Mouse (Mus musculus) hindbrain, embryonic 14.5 days (tissue): ENCODE data around the gene Reep6. TPM values are rescaled to one million over a fixed set of nuclear protein-coding genes. Genes with fewer than 3 reads are reported as not detected.

Source experiments
- ATAC-seq: fragments of 200-750 bp; cut with Nextera tagmentation; 2 replicates; pipeline ENCODE4 v1.8.0; 2017; ENCODE audit warnings: moderate number of reproducible peaks, mild to moderate bottlenecking, moderate TSS enrichment, moderate library complexity; ENCODE audit not compliant: low FRiP score
- DNase-seq: peaks from one replicate; pipeline ENCODE4 v3.0.0-alpha.2; 2015; ENCODE audit warnings: low spot score
- H3K27ac ChIP-seq: fragments of 300-500 bp; sonication (generic); 2 replicates; pipeline ENCODE4 v1.5.1; 2014; ENCODE audit warnings: mild to moderate bottlenecking, moderate library complexity
- H3K27me3 ChIP-seq: fragments of 300-500 bp; sonication (generic); 2 replicates; pipeline ENCODE4 v1.6.1; 2014; ENCODE audit warnings: mild to moderate bottlenecking, low read length, mixed read lengths; ENCODE audit not compliant: control insufficient read depth, insufficient read depth
- H3K36me3 ChIP-seq: fragments of 300-500 bp; sonication (generic); replicated peaks from 2 replicates; pipeline ENCODE4 v1.6.1; 2014; ENCODE audit not compliant: control insufficient read depth, insufficient read depth
- H3K4me1 ChIP-seq: fragments of 300-500 bp; sonication (generic); replicated peaks from 2 replicates; pipeline ENCODE4 v1.6.1; 2014; ENCODE audit warnings: antibody characterized with exemption, low read length, mixed read lengths; ENCODE audit not compliant: control insufficient read depth, insufficient read depth
- H3K4me2 ChIP-seq: fragments of 300-500 bp; sonication (generic); replicated peaks from 2 replicates; pipeline ENCODE4 v1.6.1; 2014; ENCODE audit warnings: mild to moderate bottlenecking, moderate library complexity
- H3K4me3 ChIP-seq: fragments of 300-500 bp; sonication (generic); replicated peaks from 2 replicates; pipeline ENCODE4 v1.5.1; 2014; ENCODE audit warnings: mild to moderate bottlenecking, low read length
- H3K9ac ChIP-seq: fragments of 300-500 bp; sonication (generic); 2 replicates; pipeline ENCODE4 v1.6.1; 2014
- H3K9me3 ChIP-seq: fragments of 300-500 bp; sonication (generic); 2 replicates; pipeline ENCODE4 v1.6.1; 2016; ENCODE audit warnings: low read length; ENCODE audit not compliant: control insufficient read depth
- WGBS: fragments of 180-500 bp; shearing (Covaris S2); extraction: QIAGEN DNeasy Blood & Tissue Kit; methylation state at CpG from one replicate; pipeline ENCODE4 v1.1.7; 2014; 5-methylcytosine and 5-hydroxymethylcytosine counted together
- polyA plus RNA-seq: library from polyadenylated mRNA; unstranded; fragments of >200 nt; fragmentation: Nextera tagmentation; extraction: Ambion mirVana; gene quantifications from 2 replicates; pipeline ENCODE4 v1.2.1, GENCODE M21; 2014

Reep6 gene
- 5.3 and 5.8 TPM in 2 replicates for polyA plus RNA-seq

DNA sequence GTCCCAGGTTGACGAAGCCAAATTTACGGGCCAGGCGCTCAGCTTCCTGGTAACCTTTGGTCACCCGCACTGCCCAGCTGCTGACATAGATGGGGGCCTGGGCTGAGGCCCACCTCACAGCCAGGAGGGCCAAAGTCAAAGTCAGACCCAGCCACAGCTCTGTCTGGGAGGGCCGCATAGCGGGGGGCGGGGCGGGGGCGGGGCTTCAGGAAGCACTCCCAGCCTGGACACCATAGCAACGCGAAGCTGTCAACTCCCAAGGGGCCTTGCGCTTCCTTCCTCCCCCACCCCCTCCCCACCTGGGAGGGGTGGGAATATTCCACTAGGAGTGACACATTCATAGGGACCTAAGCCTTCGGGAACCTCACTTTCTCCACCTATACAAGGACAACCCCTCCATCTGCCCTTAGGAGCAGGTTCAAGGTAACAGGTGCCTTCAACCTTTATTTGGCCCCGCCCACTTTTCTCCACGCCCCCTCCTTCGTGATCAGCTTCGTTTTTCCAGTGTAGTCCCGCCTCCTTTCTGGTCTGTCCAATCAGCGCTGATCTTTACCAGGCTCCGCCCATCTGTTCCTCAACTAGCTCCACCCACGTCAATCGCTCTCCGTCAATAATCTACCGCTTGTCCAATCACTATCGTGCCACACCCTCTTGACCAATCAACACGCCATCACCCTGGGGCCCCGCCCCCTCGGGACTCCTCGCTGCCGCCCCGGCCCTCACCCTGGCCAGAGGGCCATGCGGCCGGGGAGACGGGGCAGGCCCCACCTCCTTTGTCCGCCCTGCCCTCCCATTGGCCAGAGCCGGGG lies at the start of gene Reep6, which contains the start of gene Pcsk4:
Gene Reep6, plus strand, starts transcription at position 681 of the 809 bp plus-strand sequence.
Gene Pcsk4, minus strand, starts transcription at position 226 of the 809 bp plus-strand sequence.
- H3K27me3 ChIP-seq: 0 out of 2 replicates have a peak, but pooled peaks cover 6% of the 10 kb centered on the region
- H3K4me3 ChIP-seq: peak within 1 kb of the TSS; percentile 43
- ATAC-seq: peak; percentile 93
- no peak within 1 kb of the TSS for H3K27ac ChIP-seq
- peak; percentile 90 for DNase-seq
- no peaks in the 10 kb centered on the region for H3K36me3 ChIP-seq
- peak within 1 kb of the TSS; percentile 58 for H3K9ac ChIP-seq
- peak within 1 kb of the TSS; percentile 87 for H3K4me2 ChIP-seq
- H3K4me1 ChIP-seq: no peaks in the 10 kb centered on the region; the same call in 1 of the 2 replicates
- 4% methylated on average over 36 of the region's 36 CpGs for WGBS
- no peaks in the 10 kb centered on the region for H3K9me3 ChIP-seq

DNA sequence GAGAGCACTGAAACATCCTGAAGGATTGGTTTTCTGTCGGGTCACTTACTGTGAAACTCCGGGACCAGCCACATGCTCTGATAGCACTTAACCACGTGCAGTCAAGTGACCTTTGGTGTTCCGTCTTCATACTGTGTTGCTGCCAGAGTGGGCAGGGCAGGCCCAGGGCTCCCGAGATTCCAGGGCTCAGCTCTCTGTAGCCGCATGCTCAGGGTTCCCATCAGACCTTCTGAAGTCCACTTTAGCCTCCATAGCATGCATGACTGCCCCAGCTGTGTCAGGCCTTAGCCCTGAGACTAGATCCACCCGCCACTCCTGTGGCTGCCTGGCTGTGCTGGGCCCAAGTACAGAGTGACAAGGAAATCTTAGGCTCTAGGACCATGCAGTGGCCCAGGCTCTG lies 48.4 kb upstream of the Reep6 start:
- Histone ChIP-seq H3K9ac (no peak overlapping the region), H3K36me3 (peaks cover 96% of the 10 kb centered on the region), H3K27ac (0 out of 2 replicates have a peak overlapping the region, but pooled peaks have one; percentile 51), H3K9me3 (no peaks in the 10 kb centered on the region), H3K27me3 (no peaks in the 10 kb centered on the region), H3K4me2 (no peak overlapping the region), H3K4me1 (no peaks in the 10 kb centered on the region), H3K4me3 (no peak overlapping the region)
- whole genome bisulfite sequencing: 86% methylated on average over 7 of the region's 7 CpGs
- no peak for ATAC-seq
- DNase-seq: no peak

DNA sequence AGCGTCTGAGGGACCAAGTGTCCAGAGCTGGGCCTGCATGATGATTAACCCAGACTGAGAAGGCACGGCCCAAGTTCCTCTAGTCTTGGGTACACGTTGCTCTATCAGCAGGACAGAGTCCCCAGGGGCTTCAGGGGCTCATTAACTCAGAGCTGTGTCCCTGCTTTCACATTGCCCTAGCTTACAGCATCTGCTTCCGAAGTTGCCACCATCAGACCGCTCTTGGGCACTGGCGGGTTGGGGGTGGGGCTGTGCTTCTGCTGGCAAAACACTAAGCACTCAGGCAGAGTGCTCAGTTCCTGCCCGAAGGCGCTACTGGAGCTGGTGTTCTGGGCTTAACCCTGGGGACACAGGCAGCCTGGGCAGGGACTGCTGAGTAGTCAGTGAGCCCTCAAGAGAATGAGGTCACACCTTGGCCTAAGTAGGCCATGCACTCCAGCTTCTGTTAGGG lies 47.8 kb upstream of the Reep6 start:
- Histone ChIP-seq H3K9me3 (no peaks in the 10 kb centered on the region), H3K9ac (no peak overlapping the region), H3K4me1 (no peaks in the 10 kb centered on the region), H3K27me3 (no peaks in the 10 kb centered on the region), H3K36me3 (peaks cover 95% of the 10 kb centered on the region), H3K4me3 (no peak overlapping the region), H3K4me2 (no peak overlapping the region), H3K27ac (no peak overlapping the region; the same call in 1 of the 2 replicates)
- ATAC-seq: no peak
- WGBS: 48% methylated on average over 8 of the region's 8 CpGs
- DNase-seq: no peak

DNA sequence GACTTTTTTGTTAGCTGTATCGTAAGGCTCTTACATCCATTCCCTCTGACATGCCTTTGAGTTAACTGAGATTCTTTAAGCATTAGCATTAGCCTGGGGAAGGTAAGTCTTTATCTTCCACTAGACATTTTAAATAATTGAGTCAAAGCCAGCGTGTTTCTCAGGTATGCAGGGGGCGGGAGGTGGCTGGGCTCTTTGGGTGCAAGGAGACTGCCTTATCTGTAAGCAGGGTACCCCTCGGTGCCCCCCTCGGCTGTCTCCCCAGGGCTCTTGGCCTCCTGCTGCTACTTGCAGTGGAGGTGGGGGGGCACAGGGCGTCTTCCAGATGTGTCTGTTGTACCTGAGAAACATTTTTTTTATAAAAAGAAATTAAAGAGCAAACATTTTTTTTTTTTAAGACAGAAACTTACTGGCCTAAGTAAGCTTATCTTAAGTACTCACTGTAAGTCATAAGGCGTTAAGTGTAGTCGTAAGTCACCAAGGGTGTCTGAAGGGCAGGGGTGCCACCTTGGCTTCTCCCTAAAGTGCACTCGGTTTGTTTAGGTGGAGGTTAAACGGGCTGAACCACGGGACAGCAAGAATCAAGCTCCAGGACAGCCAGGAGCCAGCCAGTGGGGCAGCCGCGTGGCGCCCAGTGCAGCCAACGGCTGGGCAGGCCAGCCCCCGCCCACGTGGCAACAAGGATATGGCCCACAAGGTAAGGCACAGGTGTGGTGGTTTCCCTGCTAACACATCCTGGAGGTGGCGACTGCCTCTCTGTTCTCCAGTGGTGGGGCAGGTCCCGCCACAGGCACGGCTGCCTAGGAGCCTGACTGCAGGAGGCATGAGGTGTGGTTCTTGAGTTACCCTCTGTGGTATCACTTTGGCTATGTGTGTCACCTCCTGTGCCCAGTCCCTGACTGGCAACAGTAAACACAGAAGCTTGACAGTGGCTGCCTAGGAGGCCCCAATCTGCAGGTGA lies 47.0 kb upstream of the Reep6 start:
- Histone ChIP-seq H3K27me3 (no peaks in the 10 kb centered on the region), H3K4me3 (no peak overlapping the region), H3K27ac (no peak overlapping the region), H3K4me2 (no peak overlapping the region), H3K36me3 (peaks cover 95% of the 10 kb centered on the region), H3K9ac (no peak overlapping the region), H3K4me1 (no peaks in the 10 kb centered on the region), H3K9me3 (no peaks in the 10 kb centered on the region)
- ATAC-seq (no peak), DNase-seq (no peak)
- WGBS: 94% methylated on average over 20 of the region's 20 CpGs

- H3K27me3 ChIP-seq: no peaks in the 10 kb centered on the region
- no peak for DNase-seq
- H3K9ac ChIP-seq: no peak overlapping the region
- no peaks in the 10 kb centered on the region for H3K9me3 ChIP-seq
- H3K36me3 ChIP-seq: peaks cover 82% of the 10 kb centered on the region
- no peak for ATAC-seq
- H3K27ac ChIP-seq: no peak overlapping the region
- WGBS: 78% methylated on average over 15 of the region's 15 CpGs
- no peaks in the 10 kb centered on the region for H3K4me1 ChIP-seq
- H3K4me3 ChIP-seq: no peak overlapping the region
- no peak overlapping the region for H3K4me2 ChIP-seq
These were observed 44.3 kb upstream of the Reep6 start for GRCm38 (mm10) chr10:80285222-80286070.

DNA sequence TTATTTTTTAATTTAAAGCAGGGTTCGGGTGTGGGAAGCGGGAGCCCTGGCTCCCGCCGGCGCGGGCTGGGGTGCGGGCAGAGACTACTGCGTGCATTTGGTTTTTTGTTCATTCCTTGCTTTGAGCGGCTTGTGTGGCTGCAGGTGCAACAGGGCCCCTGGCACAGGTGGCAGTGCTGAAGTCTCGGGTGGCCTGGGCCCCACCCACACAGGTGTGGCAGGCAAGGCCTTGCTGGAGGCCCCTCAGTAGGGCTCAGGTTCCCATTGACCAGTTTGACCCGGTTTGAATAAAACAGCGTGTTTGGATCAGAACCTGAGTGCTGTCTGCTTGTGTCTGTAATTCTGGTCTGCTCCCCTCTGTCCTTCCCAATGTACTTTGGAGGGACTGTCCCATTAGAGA lies 41.7 kb upstream of the Reep6 start:
- 93% methylated on average over 12 of the region's 12 CpGs for WGBS
- no peak overlapping the region for H3K9ac ChIP-seq
- H3K36me3 ChIP-seq: peaks cover 57% of the 10 kb centered on the region
- H3K4me2 ChIP-seq: no peak overlapping the region
- ATAC-seq: no peak
- H3K4me1 ChIP-seq: peaks cover 7% of the 10 kb centered on the region
- no peak overlapping the region for H3K27ac ChIP-seq
- DNase-seq: no peak
- H3K27me3 ChIP-seq: no peaks in the 10 kb centered on the region
- no peak overlapping the region for H3K4me3 ChIP-seq
- H3K9me3 ChIP-seq: no peaks in the 10 kb centered on the region

DNA sequence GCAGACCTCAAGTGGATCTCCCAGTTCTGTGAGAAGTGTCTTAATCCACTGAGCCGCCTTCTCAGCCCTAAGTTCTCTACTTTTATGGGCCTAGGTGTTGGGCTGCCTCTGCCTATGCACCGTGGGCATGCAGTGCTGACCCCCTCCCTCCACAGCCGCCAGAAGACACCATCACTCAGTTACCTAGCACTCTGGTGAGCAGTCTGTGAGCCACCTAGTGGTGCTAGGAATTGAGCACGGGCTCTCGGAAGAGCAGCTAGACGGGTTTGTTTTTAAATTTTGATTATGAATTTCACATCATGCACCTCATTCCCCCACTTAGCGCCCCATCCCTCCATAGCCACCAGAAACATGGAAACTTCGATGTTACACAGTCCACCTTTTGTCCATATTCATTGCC lies 41.1 kb upstream of the Reep6 start:
- no peak for ATAC-seq
- Histone ChIP-seq H3K27me3 (no peaks in the 10 kb centered on the region), H3K36me3 (peaks cover 56% of the 10 kb centered on the region), H3K27ac (no peak overlapping the region), H3K4me3 (no peak overlapping the region), H3K9ac (no peak overlapping the region), H3K4me2 (no peak overlapping the region), H3K9me3 (no peaks in the 10 kb centered on the region), H3K4me1 (peaks cover 13% of the 10 kb centered on the region)
- 72% methylated on average over 8 of the region's 8 CpGs for WGBS
- DNase-seq: no peak

GRCm38 (mm10) chr10:80292251-80293146 lies 37.3 kb upstream of the Reep6 start, which contains the start of gene Rps15:
Gene Rps15, plus strand, starts transcription at chr10:80292453.
- H3K4me3 ChIP-seq: peak within 1 kb of the TSS; percentile 66
- H3K9me3 ChIP-seq: no peaks in the 10 kb centered on the region
- H3K27me3 ChIP-seq: no peaks in the 10 kb centered on the region
- H3K36me3 ChIP-seq: peaks cover 35% of the 10 kb centered on the region
- peak within 1 kb of the TSS; percentile 95 for H3K9ac ChIP-seq
- H3K4me1 ChIP-seq: peaks cover 35% of the 10 kb centered on the region
- peak; percentile 98 for DNase-seq
- WGBS: under 1% methylated on average over 72 of the region's 72 CpGs
- H3K27ac ChIP-seq: peak within 1 kb of the TSS; percentile 88
- peak; percentile 81 for ATAC-seq
- peak within 1 kb of the TSS; percentile 96 for H3K4me2 ChIP-seq
